Mouse (Mus musculus): Measurements from ENCODE around the gene Nr5a1.

GRCm38 (mm10) chr2:38675366-38675969 is 38.9 kb downstream of the Nr5a1 start:
- TF ChIP-seq HCFC1 (IDR thresholded peaks at IDR 0.05; ENCODE audit: borderline replicate concordance, insufficient read depth, low read length) (no peak), MAFK (IDR thresholded peaks at IDR 0.05; ENCODE audit: insufficient read depth, low read depth, low read length) (no peak), ZC3H11A (IDR thresholded peaks at IDR 0.05; ENCODE audit: borderline replicate concordance, low read depth, low read length) (no peak), CHD2 (IDR thresholded peaks at IDR 0.05; ENCODE audit: low read depth, low read length) (no peak)
